Mouse (Mus musculus): ENCODE measurements around the gene Ubqln1. TPM values are rescaled to one million over a fixed set of nuclear protein-coding genes. Genes with fewer than 3 reads are reported as not detected.

Gene Ubqln1
- polyA plus RNA-seq, 1 experiment = 118 TPM

DNA sequence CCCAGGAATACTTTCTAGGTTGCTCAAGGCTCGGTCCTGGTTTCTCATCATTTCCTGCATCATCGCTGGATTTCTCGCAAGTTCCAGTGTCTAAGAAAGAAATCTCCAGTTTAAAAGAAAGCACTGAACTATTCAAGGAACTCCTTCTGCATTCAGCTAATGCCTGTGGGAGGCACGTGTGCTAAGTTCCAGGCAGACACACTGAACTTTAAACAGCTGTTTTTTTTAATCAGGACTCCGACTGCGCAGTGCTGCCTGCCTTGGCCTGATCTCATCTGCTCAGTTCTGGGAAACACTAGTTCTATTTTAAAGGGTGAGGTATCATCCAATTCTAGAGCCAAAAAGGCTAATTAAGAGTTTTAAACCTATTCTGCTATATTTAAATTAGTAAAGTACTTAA is 23.3 kb downstream of the Ubqln1 start:
- no peak for TF ChIP-seq CTCF (IDR thresholded peaks at IDR 0.05; ENCODE audit: extremely low read depth, insufficient read length, insufficient replicate concordance, low read depth, low read length)
- TF ChIP-seq POLR2A (IDR thresholded peaks at IDR 0.05; ENCODE audit: low read depth, low read length) = no peak
- Histone ChIP-seq H3K27ac (ENCODE audit: insufficient read depth, low read depth, low read length) (no peak overlapping the region), H3K36me3 (ENCODE audit: control insufficient read depth, insufficient read depth, low read length) (peaks cover 47% of the 10 kb centered on the region), H3K4me1 (ENCODE audit: control insufficient read depth, insufficient read depth, insufficient read length, low read length) (no peaks in the 10 kb centered on the region), H3K27me3 (ENCODE audit: control insufficient read depth, insufficient read depth, low read length) (no peaks in the 10 kb centered on the region), H3K4me3 (ENCODE audit: low read depth, low read length) (no peak overlapping the region)
- 95% methylated on average over 6 of the region's 6 CpGs for WGBS

DNA sequence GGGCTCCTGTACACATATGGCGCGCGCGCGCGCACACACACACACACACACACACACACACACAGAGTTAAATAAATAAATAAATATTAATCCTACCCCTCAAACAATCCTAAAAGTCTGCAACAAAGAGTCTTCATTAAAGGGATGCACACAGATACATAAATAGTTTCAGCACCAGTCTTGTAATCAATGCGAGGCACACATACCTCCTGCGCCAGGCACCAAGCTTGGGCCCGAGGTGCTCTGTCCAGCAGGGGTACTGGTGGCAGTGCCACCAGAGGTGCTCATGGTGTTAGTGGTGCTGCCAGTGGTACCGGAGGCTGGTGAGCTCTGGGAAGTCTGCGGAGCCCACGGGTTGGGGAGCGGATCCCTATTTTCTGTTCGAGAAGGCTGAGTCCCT is 23.9 kb downstream of the Ubqln1 start:
- Histone ChIP-seq H3K4me1 (ENCODE audit: control insufficient read depth, insufficient read depth, insufficient read length, low read length) (no peaks in the 10 kb centered on the region), H3K27ac (ENCODE audit: insufficient read depth, low read depth, low read length) (no peak overlapping the region), H3K36me3 (ENCODE audit: control insufficient read depth, insufficient read depth, low read length) (peaks cover 51% of the 10 kb centered on the region), H3K4me3 (ENCODE audit: low read depth, low read length) (no peak overlapping the region), H3K27me3 (ENCODE audit: control insufficient read depth, insufficient read depth, low read length) (no peaks in the 10 kb centered on the region)
- 98% methylated on average over 14 of the region's 14 CpGs for WGBS
- TF ChIP-seq CTCF (IDR thresholded peaks at IDR 0.05; ENCODE audit: extremely low read depth, insufficient read length, insufficient replicate concordance, low read depth, low read length) = no peak
- TF ChIP-seq POLR2A (IDR thresholded peaks at IDR 0.05; ENCODE audit: low read depth, low read length) = no peak

DNA sequence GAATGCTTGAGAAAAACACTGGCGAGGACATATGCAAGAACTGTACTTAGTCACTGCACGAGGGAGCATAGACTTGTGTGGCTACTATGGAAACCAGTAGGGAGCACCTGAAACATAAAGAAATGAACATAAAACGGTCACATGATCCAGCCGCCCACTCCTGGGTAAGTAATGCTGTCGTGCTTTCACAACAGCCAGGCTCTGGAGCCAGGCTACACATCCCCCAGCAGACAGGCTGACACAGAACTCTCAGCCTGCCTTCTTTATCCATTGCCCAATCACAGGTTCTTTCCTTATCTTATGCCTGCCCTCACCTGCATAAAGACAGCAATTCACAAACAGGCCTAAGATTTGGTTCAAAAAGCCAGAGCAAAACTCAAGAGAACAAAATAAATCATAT is 26.0 kb downstream of the Ubqln1 start:
- H3K4me1 ChIP-seq (ENCODE audit: control insufficient read depth, insufficient read depth, insufficient read length, low read length) = no peaks in the 10 kb centered on the region
- no peak overlapping the region for H3K4me3 ChIP-seq (ENCODE audit: low read depth, low read length)
- no peak overlapping the region for H3K27ac ChIP-seq (ENCODE audit: insufficient read depth, low read depth, low read length)
- no peaks in the 10 kb centered on the region for H3K27me3 ChIP-seq (ENCODE audit: control insufficient read depth, insufficient read depth, low read length)
- H3K36me3 ChIP-seq (ENCODE audit: control insufficient read depth, insufficient read depth, low read length) = peaks cover 46% of the 10 kb centered on the region
- WGBS = 53% methylated on average over 5 of the region's 5 CpGs
- TF ChIP-seq POLR2A (IDR thresholded peaks at IDR 0.05; ENCODE audit: low read depth, low read length) = no peak
- no peak for TF ChIP-seq CTCF (IDR thresholded peaks at IDR 0.05; ENCODE audit: extremely low read depth, insufficient read length, insufficient replicate concordance, low read depth, low read length)

DNA sequence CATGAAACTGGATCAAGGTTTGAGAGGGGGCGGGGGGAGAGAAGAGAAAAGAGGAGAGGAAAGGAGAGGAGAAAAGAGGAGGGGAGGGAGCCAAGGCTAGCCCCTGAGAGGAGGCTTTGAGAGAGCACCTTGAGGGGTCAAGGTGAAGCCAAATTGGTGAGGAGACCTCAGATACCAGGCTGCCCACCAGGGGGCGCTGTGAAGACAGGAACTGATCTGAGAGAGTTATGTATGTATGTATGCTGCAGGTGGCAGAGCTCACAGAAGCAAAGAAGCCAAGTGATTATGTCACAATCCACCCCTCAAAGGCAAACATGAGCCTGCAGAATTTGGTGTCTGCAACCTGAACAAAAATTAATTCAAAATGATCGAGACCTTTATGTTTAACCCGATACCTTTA is 27.0 kb downstream of the Ubqln1 start:
- WGBS = 54% methylated on average over 4 of the region's 4 CpGs
- peaks cover 44% of the 10 kb centered on the region for H3K36me3 ChIP-seq (ENCODE audit: control insufficient read depth, insufficient read depth, low read length)
- H3K27me3 ChIP-seq (ENCODE audit: control insufficient read depth, insufficient read depth, low read length) = no peaks in the 10 kb centered on the region
- TF ChIP-seq CTCF (IDR thresholded peaks at IDR 0.05; ENCODE audit: extremely low read depth, insufficient read length, insufficient replicate concordance, low read depth, low read length) (peak; percentile 95; the same call in 1 of the 2 replicates), POLR2A (IDR thresholded peaks at IDR 0.05; ENCODE audit: low read depth, low read length) (no peak)
- no peak overlapping the region for H3K27ac ChIP-seq (ENCODE audit: insufficient read depth, low read depth, low read length)
- H3K4me3 ChIP-seq (ENCODE audit: low read depth, low read length) = no peak overlapping the region
- H3K4me1 ChIP-seq (ENCODE audit: control insufficient read depth, insufficient read depth, insufficient read length, low read length) = no peaks in the 10 kb centered on the region

DNA sequence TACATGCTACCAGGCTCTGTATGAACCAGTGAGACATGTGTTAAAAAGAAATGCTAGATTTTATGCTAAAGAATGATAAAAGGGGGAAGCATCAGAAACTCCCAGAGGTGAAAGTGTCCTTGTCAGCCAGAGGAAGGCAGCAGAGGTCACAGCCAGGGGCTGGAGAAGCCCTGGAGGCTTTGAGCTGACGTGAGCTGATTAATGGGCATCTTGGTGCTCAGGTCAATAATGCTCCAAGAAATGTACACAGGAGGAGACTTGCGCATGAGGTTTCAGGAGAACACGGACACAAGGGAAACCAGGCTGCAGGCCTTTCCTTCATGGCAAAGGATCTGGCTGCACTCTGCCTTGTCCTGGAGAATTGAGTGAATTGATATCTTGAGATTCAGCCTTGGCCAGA is 27.7 kb downstream of the Ubqln1 start:
- H3K36me3 ChIP-seq (ENCODE audit: control insufficient read depth, insufficient read depth, low read length) = peaks cover 44% of the 10 kb centered on the region
- no peaks in the 10 kb centered on the region for H3K27me3 ChIP-seq (ENCODE audit: control insufficient read depth, insufficient read depth, low read length)
- H3K4me1 ChIP-seq (ENCODE audit: control insufficient read depth, insufficient read depth, insufficient read length, low read length) = peaks cover 3% of the 10 kb centered on the region; the same call in 1 of the 2 replicates
- TF ChIP-seq CTCF (IDR thresholded peaks at IDR 0.05; ENCODE audit: extremely low read depth, insufficient read length, insufficient replicate concordance, low read depth, low read length) (no peak), POLR2A (IDR thresholded peaks at IDR 0.05; ENCODE audit: low read depth, low read length) (no peak)
- no peak overlapping the region for H3K4me3 ChIP-seq (ENCODE audit: low read depth, low read length)
- no peak overlapping the region for H3K27ac ChIP-seq (ENCODE audit: insufficient read depth, low read depth, low read length)
- WGBS = 97% methylated on average over 3 of the region's 3 CpGs

DNA sequence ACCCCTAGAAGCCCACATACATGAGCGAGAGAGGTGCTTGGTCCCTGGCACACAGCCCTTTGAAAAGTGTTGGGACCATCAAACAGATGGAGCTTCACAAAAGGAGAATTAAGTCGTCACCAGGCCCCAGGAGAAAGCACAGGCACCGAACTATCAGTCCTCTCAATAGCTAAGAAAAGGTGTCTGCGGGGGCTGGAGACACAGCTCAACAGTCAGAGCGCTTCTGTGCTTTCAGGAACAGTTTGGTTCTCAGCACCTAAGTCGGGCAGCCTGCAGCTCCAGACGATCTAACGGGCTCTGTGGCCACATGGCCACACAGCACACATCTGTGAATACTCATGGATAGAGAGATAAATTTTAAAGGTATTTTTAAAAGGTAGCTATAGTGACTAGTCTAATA is 29.2 kb downstream of the Ubqln1 start:
- 90% methylated on average over 8 of the region's 8 CpGs for WGBS
- peaks cover 8% of the 10 kb centered on the region; the same call in 1 of the 2 replicates for H3K4me1 ChIP-seq (ENCODE audit: control insufficient read depth, insufficient read depth, insufficient read length, low read length)

DNA sequence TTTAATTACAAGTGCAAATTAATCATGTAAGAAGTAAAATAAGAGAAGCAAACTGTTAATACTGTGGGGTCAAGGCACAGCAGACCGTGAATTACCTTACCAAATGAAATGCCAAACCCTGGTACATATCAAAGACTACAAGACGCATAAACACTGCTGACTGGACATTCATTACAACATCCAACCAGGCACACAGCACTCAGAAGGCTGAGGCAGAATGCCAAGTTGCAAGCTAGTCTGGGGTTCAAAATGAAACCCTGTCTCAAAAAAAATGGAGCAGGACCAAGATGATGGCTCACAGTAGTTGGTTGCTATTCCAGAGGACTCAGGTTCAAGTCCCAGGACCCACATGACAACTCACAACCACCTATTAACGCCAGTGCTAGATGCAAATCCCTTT is 31.3 kb downstream of the Ubqln1 start:
- 64% methylated on average over 3 of the region's 3 CpGs for WGBS
- H3K4me1 ChIP-seq (ENCODE audit: control insufficient read depth, insufficient read depth, insufficient read length, low read length) = peaks cover 9% of the 10 kb centered on the region; the same call in 1 of the 2 replicates
- peaks cover 35% of the 10 kb centered on the region for H3K36me3 ChIP-seq (ENCODE audit: control insufficient read depth, insufficient read depth, low read length)
- TF ChIP-seq CTCF (IDR thresholded peaks at IDR 0.05; ENCODE audit: extremely low read depth, insufficient read length, insufficient replicate concordance, low read depth, low read length) (no peak), POLR2A (IDR thresholded peaks at IDR 0.05; ENCODE audit: low read depth, low read length) (no peak)
- no peak overlapping the region for H3K27ac ChIP-seq (ENCODE audit: insufficient read depth, low read depth, low read length)
- no peak overlapping the region for H3K4me3 ChIP-seq (ENCODE audit: low read depth, low read length)
- H3K27me3 ChIP-seq (ENCODE audit: control insufficient read depth, insufficient read depth, low read length) = no peaks in the 10 kb centered on the region

More for the DNA sequence above, 29.2 kb downstream of the Ubqln1 start:
- no peak overlapping the region for H3K27ac ChIP-seq (ENCODE audit: insufficient read depth, low read depth, low read length)
- H3K36me3 ChIP-seq (ENCODE audit: control insufficient read depth, insufficient read depth, low read length) = peaks cover 34% of the 10 kb centered on the region
- no peaks in the 10 kb centered on the region for H3K27me3 ChIP-seq (ENCODE audit: control insufficient read depth, insufficient read depth, low read length)
- no peak overlapping the region for H3K4me3 ChIP-seq (ENCODE audit: low read depth, low read length)
- TF ChIP-seq POLR2A (IDR thresholded peaks at IDR 0.05; ENCODE audit: low read depth, low read length) = no peak
- TF ChIP-seq CTCF (IDR thresholded peaks at IDR 0.05; ENCODE audit: extremely low read depth, insufficient read length, insufficient replicate concordance, low read depth, low read length) = no peak
